Mouse (Mus musculus) granulocyte monocyte progenitor cell, adult 5-6 weeks (primary cell): ENCODE measurements around the gene Dlat. TPM values are rescaled to one million over a fixed set of nuclear protein-coding genes. Genes with fewer than 3 reads are reported as not detected.

Source experiments
- ATAC-seq: replicated peaks from 2 replicates; pipeline ENCODE4 v1.8.0; 2016; ENCODE audit warnings: mild to moderate bottlenecking, moderate TSS enrichment, inconsistent platforms; ENCODE audit not compliant: poor library complexity, severe bottlenecking
- total RNA-seq, 2 experiments: library from RNA; stranded (forward) in 1 of 2; stranded (reverse) in 1 of 2; fragments of 200-712, 200-1000 nt in 1 of 2; fragments of >200 nt in 1 of 2; fragmentation: Nextera tagmentation in 1 of 2; gene quantifications; 2 replicates each; pipeline ENCODE4 v1.2.3; 2014 to 2017

Dlat gene
- total RNA-seq, 2 experiments from 2014 or later, result 30.4 to 61.3 TPM

DNA sequence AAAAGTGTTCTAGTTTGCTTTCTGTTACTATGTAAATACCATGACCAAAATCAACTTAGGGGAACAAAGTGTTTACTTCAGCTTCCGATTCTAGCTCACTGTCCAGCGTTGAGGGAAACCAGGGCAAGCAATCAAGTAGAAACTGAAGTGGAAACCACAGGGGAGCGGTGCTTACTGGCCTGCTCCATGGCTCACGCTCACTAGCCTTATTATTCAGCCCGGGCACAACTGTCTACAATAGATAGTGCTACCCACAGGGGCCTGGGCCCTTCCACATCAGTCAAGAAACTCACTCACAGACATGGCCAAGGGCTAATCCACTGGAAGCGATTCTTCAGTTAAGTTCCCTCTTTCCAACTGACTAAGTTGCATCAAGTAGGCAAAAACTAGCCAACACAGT, 58.0 kb downstream of the Dlat start:
- ATAC-seq, result no peak

DNA sequence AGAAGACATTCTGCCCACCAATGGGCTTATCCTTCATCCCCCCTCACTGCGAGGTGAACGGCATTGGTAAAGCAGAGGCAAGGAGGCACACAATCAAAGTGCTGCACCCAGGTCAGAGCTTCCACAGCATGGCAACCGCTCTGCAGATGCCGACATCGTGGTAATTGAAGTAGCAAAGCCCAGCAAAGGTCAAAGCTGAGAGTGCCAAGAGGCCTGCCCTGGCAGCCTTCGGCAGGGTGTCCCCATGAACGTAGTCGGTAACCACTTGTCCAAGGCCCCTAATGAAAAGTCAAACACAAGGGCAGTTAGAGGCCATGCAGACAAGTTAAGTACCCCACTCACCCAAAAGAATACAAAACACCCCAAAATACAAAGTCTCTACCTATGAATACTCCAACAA, 62.6 kb downstream of the Dlat start:
- no peak for ATAC-seq

DNA sequence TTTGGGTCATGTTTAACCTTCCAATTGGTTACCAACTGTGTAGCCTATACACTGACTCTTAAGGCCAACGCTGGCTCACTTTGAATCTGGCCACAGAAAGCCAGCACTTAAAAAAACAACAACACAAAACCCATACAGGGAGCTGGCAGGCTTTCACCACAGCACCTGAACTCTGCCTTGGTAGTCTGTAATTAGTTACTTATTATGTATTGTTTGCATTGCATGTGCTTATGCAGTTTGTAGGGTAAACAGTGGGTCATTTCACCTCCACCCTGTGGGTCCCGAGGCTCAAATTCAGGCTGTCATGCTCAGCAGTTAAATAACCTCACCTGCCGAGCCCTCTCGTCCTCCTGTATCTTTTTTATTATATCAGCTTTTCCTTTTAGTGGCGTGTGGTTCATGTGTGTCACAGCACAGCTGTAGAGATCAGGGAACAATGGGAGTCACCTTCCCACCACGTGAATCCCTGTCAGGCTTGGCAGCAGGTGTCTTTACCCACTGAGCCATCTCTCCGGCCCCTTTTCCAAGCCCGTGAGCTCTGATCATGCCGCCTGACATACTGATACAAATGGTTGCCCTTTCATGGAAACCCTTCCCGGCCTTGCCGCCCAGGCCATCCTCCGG, 64.7 kb downstream of the Dlat start:
- ATAC-seq, result no peak

DNA sequence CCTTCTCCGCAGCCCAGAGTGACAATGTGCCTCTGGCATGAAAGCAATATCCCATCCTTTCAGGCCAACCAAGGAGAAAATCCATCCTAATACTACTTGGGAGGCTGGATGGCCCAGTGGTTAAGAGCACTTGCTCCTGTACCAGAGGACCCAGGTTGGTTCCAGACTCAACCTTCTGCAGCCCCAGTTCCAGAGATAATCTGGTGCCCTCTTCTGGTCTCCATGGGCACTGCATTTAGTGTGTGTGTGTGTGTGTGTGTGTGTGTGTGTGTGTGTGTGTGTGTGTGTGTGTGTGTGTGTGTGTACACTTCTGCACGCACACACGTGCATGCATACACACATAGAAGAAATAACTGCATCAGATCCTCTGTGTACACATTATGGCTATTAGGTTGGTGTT, 66.0 kb downstream of the Dlat start:
- peak; percentile 51 for ATAC-seq

DNA sequence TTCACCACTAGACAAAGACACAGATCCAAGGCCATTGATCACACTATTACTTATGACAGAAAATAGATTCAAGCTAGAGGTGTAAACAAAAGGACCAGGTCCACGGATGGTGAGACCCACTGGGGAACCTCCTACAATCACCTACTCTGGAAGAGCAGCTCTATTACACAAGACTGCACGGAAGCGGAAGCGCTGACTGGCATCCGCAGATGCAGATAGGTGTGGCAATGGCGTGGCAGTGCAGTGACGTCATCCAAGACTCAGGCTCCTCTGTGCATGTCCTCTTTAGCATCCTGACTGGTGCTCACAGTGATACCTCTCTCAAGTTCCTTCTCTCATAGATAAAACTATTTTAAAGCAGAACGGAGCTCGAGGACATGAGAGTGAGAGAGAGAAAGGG, 66.6 kb downstream of the Dlat start:
- peak; percentile 79 for ATAC-seq

DNA sequence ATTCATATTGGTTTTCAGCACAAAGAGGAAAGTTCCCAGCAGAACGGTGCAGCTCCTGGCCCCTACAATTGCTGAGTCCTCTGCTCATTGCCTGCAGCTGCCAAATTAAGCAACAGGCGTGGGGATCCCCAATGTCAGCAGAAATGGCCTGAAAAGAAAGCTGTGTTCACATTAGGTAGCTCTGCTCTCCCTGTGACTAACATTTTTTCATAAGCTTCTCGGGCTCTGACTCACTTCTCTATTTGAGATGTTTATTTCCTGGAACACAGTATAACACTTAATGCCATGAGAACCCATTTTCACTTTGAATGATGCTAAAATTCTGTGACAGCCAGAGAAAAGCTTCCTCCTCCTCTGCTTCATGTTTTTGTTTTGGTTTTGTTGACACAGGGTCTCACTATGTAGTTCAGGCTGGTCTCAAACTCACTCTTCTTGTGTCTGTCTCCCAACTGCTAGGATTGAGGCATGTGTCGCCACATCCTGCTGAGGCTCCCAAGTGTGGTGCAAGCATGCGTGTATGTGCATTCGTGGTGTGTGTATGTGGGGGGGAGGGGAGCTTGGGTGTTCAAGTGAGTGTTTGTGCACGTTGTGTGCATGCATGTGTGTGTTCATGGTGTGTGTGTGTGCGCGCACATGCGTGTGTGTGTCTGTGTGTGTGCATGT, 68.6 kb downstream of the Dlat start:
- ATAC-seq, result peak; percentile 78

DNA sequence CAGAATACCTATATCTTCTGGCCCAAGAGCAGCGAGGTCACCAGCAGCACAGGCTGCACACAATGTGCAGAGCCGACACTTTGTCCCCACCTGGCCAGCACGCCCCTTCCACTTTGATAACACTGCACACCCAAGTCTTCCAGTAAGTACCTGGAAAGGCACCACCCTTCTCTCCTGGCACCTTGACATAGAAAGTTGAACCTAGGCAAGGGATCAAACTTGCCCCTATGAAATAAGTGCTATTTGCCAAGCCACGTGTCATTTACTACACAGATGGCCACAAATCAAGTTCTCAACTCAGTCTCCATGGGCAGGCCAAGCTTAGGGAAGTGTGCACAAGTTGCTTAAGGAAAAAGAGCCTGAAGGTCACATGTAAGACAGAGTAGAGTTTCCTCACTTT, 72.6 kb downstream of the Dlat start:
- ATAC-seq, result no peak

DNA sequence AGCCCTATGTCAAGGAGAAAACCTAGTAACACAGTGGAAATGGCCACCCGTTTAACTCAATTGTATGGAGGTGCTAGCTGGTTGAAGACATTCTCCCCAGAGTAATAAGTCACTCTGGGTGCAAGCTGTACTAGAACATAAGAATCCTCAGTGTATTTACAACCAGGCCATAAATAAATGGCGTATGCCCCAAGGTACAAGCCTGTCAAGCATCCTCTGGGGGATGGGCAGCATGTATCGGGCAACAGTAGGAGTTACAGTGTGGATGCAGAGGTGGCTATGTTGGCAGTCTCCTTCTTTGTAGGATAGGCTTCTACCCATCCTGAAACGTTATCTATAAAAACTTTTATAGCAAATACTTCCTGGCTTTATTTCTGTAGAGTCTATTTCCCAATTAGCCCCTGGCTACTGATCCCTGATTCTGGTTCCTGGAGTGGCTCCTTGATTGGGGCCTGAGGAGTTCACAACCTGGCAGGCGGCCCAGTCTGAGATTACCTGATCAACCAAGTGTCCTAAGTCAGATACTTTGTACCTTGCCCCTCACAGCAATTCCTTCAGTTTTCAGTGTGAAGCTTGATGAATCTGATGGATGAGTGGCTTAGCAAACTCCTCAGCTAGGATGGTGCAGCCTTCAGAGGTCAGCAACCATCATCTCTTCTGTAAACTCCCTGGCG, 74.3 kb downstream of the Dlat start:
- no peak for ATAC-seq

Other genes with a start within 250 kb of the Dlat start
- 5.2 TPM in 1 of 2 replicates, not detected in the other for gene Plet1, start 165.3 kb downstream of the Dlat start, total RNA-seq (2014; fragmentation: Nextera tagmentation)
- gene Plet1, start 165.3 kb downstream of the Dlat start, total RNA-seq (2017), result not detected in 2 replicates
- 107 and 145 TPM in 2 replicates for gene Pts, start 131.1 kb downstream of the Dlat start, total RNA-seq (2014; fragmentation: Nextera tagmentation)
- gene Pts, start 131.1 kb downstream of the Dlat start, total RNA-seq (2017), result 77.5 and 108 TPM in 2 replicates
- gene Il18, start 105.0 kb downstream of the Dlat start, total RNA-seq (2014; fragmentation: Nextera tagmentation), result 1.0 and 4.5 TPM in 2 replicates
- gene Il18, start 105.0 kb downstream of the Dlat start, total RNA-seq (2017), result 2.6 and 4.2 TPM in 2 replicates
- gene Bco2, start 104.6 kb downstream of the Dlat start, total RNA-seq (2014; fragmentation: Nextera tagmentation), result not detected in 2 replicates
- gene Bco2, start 104.6 kb downstream of the Dlat start, total RNA-seq (2017), result 0.62 and 1.0 TPM in 2 replicates
- gene Tex12, start 98.5 kb downstream of the Dlat start, total RNA-seq (2014; fragmentation: Nextera tagmentation), result not detected in 2 replicates
- gene Tex12, start 98.5 kb downstream of the Dlat start, total RNA-seq (2017), result not detected in 2 replicates
- gene Sdhd, start 56.0 kb downstream of the Dlat start, total RNA-seq (2014; fragmentation: Nextera tagmentation), result 172 and 230 TPM in 2 replicates
- gene Sdhd, start 56.0 kb downstream of the Dlat start, total RNA-seq (2017), result 178 and 221 TPM in 2 replicates
- gene Timm8b, start 55.9 kb downstream of the Dlat start, total RNA-seq (2014; fragmentation: Nextera tagmentation), result 134 and 159 TPM in 2 replicates
- gene Timm8b, start 55.9 kb downstream of the Dlat start, total RNA-seq (2017), result 238 and 258 TPM in 2 replicates
- 0.41 and 1.5 TPM in 2 replicates for gene Pih1d2, start 42.5 kb downstream of the Dlat start, total RNA-seq (2014; fragmentation: Nextera tagmentation)
- gene Pih1d2, start 42.5 kb downstream of the Dlat start, total RNA-seq (2017), result 0.41 and 7.5 TPM in 2 replicates
- gene Nkapd1, start 42.3 kb downstream of the Dlat start, total RNA-seq (2014; fragmentation: Nextera tagmentation), result 26.3 and 29.6 TPM in 2 replicates
- 36.4 and 43.9 TPM in 2 replicates for gene Nkapd1, start 42.3 kb downstream of the Dlat start, total RNA-seq (2017)
- gene Dixdc1, start 79.7 kb upstream of the Dlat start, total RNA-seq (2014; fragmentation: Nextera tagmentation), result 0.11 and 0.82 TPM in 2 replicates
- 0.10 and 0.39 TPM in 2 replicates for gene Dixdc1, start 79.7 kb upstream of the Dlat start, total RNA-seq (2017)
- not detected in 2 replicates for gene 2310030G06Rik, start 86.8 kb upstream of the Dlat start, total RNA-seq (2014; fragmentation: Nextera tagmentation)
- gene 2310030G06Rik, start 86.8 kb upstream of the Dlat start, total RNA-seq (2017), result not detected in 2 replicates
- gene Cryab, start 91.5 kb upstream of the Dlat start, total RNA-seq (2014; fragmentation: Nextera tagmentation), result 1.6 TPM in 1 of 2 replicates, not detected in the other
- 2.5 TPM in 1 of 2 replicates, not detected in the other for gene Cryab, start 91.5 kb upstream of the Dlat start, total RNA-seq (2017)
- gene Hspb2, start 92.6 kb upstream of the Dlat start, total RNA-seq (2014; fragmentation: Nextera tagmentation), result not detected in 2 replicates
- gene Hspb2, start 92.6 kb upstream of the Dlat start, total RNA-seq (2017), result not detected in 2 replicates
- 9.8 and 14.9 TPM in 2 replicates for gene Fdxacb1, start 108.5 kb upstream of the Dlat start, total RNA-seq (2014; fragmentation: Nextera tagmentation)
- gene Fdxacb1, start 108.5 kb upstream of the Dlat start, total RNA-seq (2017), result 6.3 and 7.1 TPM in 2 replicates
- gene Alg9, start 115.2 kb upstream of the Dlat start, total RNA-seq (2014; fragmentation: Nextera tagmentation), result 25.1 and 30.7 TPM in 2 replicates
- gene Alg9, start 115.2 kb upstream of the Dlat start, total RNA-seq (2017), result 22.7 TPM in 2 replicates
- gene 1110032A03Rik, start 115.7 kb upstream of the Dlat start, total RNA-seq (2014; fragmentation: Nextera tagmentation), result 19.9 and 22.7 TPM in 2 replicates
- 11.2 and 16.3 TPM in 2 replicates for gene 1110032A03Rik, start 115.7 kb upstream of the Dlat start, total RNA-seq (2017)
- gene Ppp2r1b, start 185.5 kb upstream of the Dlat start, total RNA-seq (2014; fragmentation: Nextera tagmentation), result 32.3 and 37.3 TPM in 2 replicates
- 42.6 and 42.8 TPM in 2 replicates for gene Ppp2r1b, start 185.5 kb upstream of the Dlat start, total RNA-seq (2017)